Mouse (Mus musculus) testis, postnatal 14 days (tissue): ENCODE measurements at regions not wholly inside any gene's neighbourhood (a gene's known extent, or its start where the extent isn't known, plus 50 kb on each side); places are given as distances from the start of the nearest gene placed in this dataset.

Experiments used
- DNase-seq: peaks from one replicate; pipeline ENCODE4 v3.0.0; 2021; ENCODE audit warnings: low spot score

DNA sequence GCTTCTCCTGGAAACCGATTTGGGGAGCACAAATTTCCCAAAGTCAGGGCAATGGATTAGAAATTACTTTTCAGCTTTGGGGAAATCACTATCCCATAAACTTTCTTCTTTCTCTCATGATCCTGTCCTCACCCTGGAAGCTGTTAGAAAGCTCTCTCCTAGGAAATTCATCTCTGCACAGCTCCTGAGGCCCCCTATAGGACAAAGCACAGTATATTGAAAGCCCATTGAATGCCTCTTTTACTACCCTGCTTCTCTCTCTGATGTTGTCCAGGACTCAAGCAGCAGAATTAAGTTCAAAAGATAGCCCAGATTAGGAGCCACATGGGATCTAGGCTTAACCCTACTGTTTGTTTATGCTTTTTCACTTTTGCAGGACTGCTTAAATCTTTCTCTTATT is 139.3 kb upstream of the Rnf219 start:
- no peak for DNase-seq

- DNase-seq: no peak
These were observed 136.3 kb upstream of the Rnf219 start for GRCm38 (mm10) chr14:104658751-104659150.

GRCm38 (mm10) chr14:104649980-104650379 is 127.5 kb upstream of the Rnf219 start:
- DNase-seq: no peak

DNA sequence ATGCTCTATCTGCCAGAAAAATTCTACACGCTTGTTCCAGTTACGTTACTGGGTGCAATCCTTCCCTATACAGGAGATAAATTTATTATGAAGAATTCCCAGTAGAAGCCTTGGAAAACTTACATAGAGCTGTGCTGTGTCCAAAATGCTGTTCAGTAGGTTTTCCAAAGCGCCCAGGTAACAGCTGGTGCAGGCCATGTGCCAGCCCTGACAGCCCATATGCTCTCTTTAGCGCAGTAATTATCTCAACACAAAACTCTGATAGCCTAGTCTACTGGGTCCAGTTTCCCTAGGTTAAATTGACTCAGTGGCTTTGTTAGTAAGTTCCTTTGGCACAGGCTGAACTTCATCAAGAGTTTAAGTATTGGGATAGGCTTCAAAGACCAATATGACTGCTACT is 122.2 kb upstream of the Rnf219 start:
- DNase-seq: no peak

DNA sequence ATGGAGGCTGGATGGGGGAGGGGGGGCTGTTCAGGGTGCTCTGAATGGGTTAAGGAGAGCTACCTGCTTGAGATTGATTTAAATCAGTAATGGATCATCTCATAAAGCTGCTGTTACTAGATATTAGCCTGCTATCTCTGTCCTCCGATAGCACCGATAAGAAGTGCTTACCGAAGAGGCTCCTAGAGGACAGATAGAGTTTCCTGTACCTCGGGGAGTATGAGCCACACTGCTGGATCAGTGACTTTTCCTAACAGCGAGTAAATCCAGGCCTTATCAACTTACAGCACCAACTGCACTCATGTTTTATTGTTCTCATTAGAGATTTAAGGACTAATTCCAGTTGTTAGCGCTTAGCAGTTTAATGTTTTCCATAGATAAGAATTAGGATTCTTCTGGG is 120.3 kb upstream of the Rnf219 start:
- no peak for DNase-seq

DNA sequence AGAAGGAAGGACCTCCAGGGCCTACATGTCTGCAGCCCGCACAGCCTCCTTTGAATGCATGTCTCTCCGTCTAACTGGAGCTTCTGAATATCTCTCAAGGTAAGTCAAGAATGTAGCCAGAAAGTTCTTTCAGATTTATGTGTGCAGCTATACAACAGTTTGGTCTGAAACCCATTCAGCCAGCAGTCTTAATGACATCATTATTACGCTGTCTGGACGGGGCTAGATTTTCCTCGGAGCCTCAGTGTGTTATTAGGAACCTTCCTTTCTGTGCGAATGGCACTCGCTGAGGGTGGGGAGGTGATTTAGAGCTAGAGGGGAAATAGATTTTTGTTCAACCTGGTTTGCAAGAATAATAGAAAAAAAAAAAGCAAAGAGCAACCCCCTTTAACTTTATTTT is 116.9 kb upstream of the Rnf219 start:
- no peak for DNase-seq

DNA sequence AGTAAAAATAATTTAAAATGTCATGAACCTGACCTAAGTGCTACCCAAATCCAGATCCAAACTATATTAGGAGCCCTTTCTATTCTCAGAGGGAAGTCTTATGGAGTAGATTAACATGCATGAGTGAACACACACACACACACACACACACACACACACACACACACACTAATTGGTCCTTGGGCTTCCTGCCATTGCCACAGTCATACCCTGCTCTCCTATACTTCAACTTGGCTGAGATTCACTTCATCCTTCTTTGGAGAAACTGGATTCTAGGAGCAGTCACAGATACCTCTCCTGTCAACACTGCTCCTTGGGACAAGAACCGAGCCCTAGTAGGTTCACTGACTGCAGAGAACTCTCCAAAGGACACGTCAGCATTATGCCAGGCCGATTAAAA is 89.0 kb upstream of the Rnf219 start:
- DNase-seq: no peak

GRCm38 (mm10) chr14:104610378-104610777 is 87.9 kb upstream of the Rnf219 start:
- no peak for DNase-seq

GRCm38 (mm10) chr14:104594851-104595250 is 72.4 kb upstream of the Rnf219 start:
- DNase-seq: no peak
